Mouse (Mus musculus): Measurements from ENCODE around the gene Dtx3. TPM values are rescaled to one million over a fixed set of nuclear protein-coding genes. Genes with fewer than 3 reads are reported as not detected.
A peak's percentile ranks its signal among the peaks of the same experiment; 100 is the strongest.

The Dtx3 gene
- polyA plus RNA-seq, 1 experiment from 2014 or later, result 95.8 TPM

DNA sequence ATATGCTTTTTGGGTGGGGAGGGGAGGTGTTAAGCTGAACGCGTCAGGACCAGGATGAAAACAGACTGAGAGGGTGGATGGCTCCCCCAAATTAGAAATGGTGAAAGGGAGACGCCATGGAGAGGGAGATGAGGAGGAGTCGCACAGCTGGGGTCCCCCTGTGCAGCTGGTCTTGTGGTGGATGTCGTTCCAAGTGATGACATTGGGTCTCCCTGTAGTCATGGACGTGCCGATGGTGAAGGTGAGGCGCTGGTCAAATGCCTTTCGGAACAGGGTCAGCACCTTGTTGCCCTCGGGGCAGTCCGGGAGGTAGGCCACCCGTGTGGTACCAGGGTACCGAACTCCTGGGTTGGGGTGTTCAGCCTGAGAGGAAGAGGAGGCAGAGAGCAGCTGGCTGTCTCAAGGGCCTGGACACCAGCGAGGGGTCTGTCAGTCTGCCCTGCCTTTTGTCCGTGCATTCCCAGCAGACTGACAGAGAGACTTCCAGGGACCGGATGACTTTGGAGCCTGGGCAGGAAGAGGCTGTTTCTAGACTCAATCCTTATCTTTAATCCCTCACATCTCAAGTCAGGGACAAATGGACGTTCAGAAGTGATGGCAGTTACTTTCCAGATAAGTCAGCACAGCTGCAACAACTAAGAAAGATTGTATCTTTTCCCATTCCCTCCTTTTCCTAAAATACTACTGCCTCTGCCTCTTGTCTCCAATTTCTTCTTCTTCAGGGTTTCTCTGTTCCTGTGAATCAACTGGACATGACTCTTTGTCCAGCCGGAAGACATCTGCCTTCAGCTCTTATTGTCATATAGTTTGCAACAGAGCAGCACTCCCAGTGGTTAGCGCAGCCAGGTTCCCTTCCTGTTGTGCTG is 4.1 kb downstream of the Dtx3 start:
- Histone ChIP-seq H3K36me3 (ENCODE audit: control insufficient read depth, insufficient read depth, low read length) (peaks cover 21% of the 10 kb centered on the region), H3K27me3 (replicated peaks; ENCODE audit: control insufficient read depth, insufficient read depth, low read length) (no peaks in the 10 kb centered on the region), H3K4me3 (ENCODE audit: low read depth, low read length) (no peak overlapping the region), H3K27ac (ENCODE audit: low read depth) (no peak overlapping the region), H3K4me2 (ENCODE audit: low read length) (no peak overlapping the region), H3K9ac (ENCODE audit: low read length) (no peak overlapping the region), H3K4me1 (replicated peaks; ENCODE audit: control insufficient read depth, insufficient read depth, low read length) (peaks cover 20% of the 10 kb centered on the region), H3K9me3 (ENCODE audit: control insufficient read depth, low read length) (no peaks in the 10 kb centered on the region)
- 78% methylated on average over 19 of the region's 19 CpGs for WGBS
- ATAC-seq (replicated peaks; ENCODE audit: low FRiP score, low TSS enrichment, low read depth) (no peak), DNase-seq (ENCODE audit: low spot score) (no peak)

DNA sequence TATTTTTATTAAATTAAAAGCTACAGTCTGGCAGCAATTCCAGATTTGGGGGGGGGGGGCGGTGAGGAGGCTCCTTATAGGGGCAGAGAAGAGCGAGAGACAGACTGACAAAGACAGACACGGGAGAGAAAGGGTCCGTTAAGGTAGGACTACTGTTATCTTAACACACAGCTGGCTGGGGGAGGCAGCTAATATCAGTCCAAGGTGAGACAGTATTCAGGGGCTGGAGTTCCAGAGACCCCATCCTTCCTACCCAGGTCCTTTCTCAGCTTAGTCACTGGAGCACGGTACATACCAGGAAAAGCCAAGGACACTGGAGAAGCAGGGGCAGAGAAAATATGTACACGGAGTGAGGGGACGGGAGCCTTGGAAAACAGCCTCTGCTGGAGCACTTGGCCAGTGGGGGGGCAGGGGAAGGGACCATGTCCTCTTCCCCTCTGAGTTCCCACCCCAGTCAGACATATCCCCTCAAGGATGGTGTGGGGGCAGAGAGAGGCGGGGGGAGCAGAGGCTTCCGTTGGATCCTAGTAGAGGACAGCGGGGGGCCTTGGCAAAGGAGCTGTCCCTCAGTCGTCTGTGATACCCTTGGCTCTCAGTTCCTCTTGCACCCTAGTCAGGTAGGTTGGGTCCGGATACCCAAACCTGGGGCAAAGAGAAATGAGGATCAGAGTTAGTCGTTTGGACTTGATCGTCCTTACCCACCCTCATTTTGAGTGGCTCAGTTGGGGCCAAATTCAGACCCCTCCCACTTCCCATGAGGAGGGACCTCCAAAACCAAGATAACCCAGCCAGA is 4.9 kb downstream of the Dtx3 start:
- Histone ChIP-seq H3K36me3 (ENCODE audit: control insufficient read depth, insufficient read depth, low read length) (peaks cover 26% of the 10 kb centered on the region), H3K4me1 (replicated peaks; ENCODE audit: control insufficient read depth, insufficient read depth, low read length) (peaks cover 19% of the 10 kb centered on the region), H3K9ac (ENCODE audit: low read length) (no peak overlapping the region), H3K4me3 (ENCODE audit: low read depth, low read length) (peak overlapping the region; percentile 65), H3K9me3 (ENCODE audit: control insufficient read depth, low read length) (no peaks in the 10 kb centered on the region), H3K27me3 (replicated peaks; ENCODE audit: control insufficient read depth, insufficient read depth, low read length) (no peaks in the 10 kb centered on the region), H3K4me2 (ENCODE audit: low read length) (peak overlapping the region; percentile 94), H3K27ac (ENCODE audit: low read depth) (peak overlapping the region; percentile 81; the same call in 1 of the 2 replicates)
- no peak for ATAC-seq (replicated peaks; ENCODE audit: low FRiP score, low TSS enrichment, low read depth)
- WGBS, result 47% methylated on average over 14 of the region's 14 CpGs
- DNase-seq (ENCODE audit: low spot score), result peak; percentile 62

GRCm38 (mm10) chr10:127189651-127190381 is 5.7 kb downstream of the Dtx3 start, which contains the start of gene Arhgef25:
TSS of gene Arhgef25 (minus strand) at chr10:127190083.
- no peaks in the 10 kb centered on the region for H3K9me3 ChIP-seq (ENCODE audit: control insufficient read depth, low read length)
- H3K4me2 ChIP-seq (ENCODE audit: low read length), result peak within 1 kb of the TSS; percentile 94
- peaks cover 16% of the 10 kb centered on the region for H3K4me1 ChIP-seq (replicated peaks; ENCODE audit: control insufficient read depth, insufficient read depth, low read length)
- peaks cover 31% of the 10 kb centered on the region for H3K36me3 ChIP-seq (ENCODE audit: control insufficient read depth, insufficient read depth, low read length)
- peak within 1 kb of the TSS; percentile 81 for H3K27ac ChIP-seq (ENCODE audit: low read depth)
- peak within 1 kb of the TSS; percentile 65 for H3K4me3 ChIP-seq (ENCODE audit: low read depth, low read length)
- no peaks in the 10 kb centered on the region for H3K27me3 ChIP-seq (replicated peaks; ENCODE audit: control insufficient read depth, insufficient read depth, low read length)
- ATAC-seq (replicated peaks; ENCODE audit: low FRiP score, low TSS enrichment, low read depth) (no peak; the same call in 1 of the 2 replicates), DNase-seq (ENCODE audit: low spot score) (peak; percentile 80)
- WGBS, result 2% methylated on average over 35 of the region's 35 CpGs
- peak within 1 kb of the TSS; percentile 74 for H3K9ac ChIP-seq (ENCODE audit: low read length)

- Histone ChIP-seq H3K4me1 (replicated peaks; ENCODE audit: control insufficient read depth, insufficient read depth, low read length) (peaks cover 18% of the 10 kb centered on the region), H3K36me3 (ENCODE audit: control insufficient read depth, insufficient read depth, low read length) (peaks cover 31% of the 10 kb centered on the region), H3K27ac (ENCODE audit: low read depth) (peak overlapping the region; percentile 81), H3K4me3 (ENCODE audit: low read depth, low read length) (peak overlapping the region; percentile 65), H3K27me3 (replicated peaks; ENCODE audit: control insufficient read depth, insufficient read depth, low read length) (no peaks in the 10 kb centered on the region), H3K4me2 (ENCODE audit: low read length) (peak overlapping the region; percentile 94), H3K9ac (ENCODE audit: low read length) (peak overlapping the region; percentile 74), H3K9me3 (ENCODE audit: control insufficient read depth, low read length) (no peaks in the 10 kb centered on the region)
- ATAC-seq (replicated peaks; ENCODE audit: low FRiP score, low TSS enrichment, low read depth) (0 out of 2 replicates have a peak, but pooled peaks have one; percentile 2), DNase-seq (ENCODE audit: low spot score) (no peak)
- WGBS, result 1% methylated on average over 26 of the region's 26 CpGs
Measured at GRCm38 (mm10) chr10:127189116-127189650, 6.3 kb downstream of the Dtx3 start.

GRCm38 (mm10) chr10:127188465-127189115 is 6.9 kb downstream of the Dtx3 start:
- H3K9ac ChIP-seq (ENCODE audit: low read length), result peak overlapping the region; percentile 74
- H3K27ac ChIP-seq (ENCODE audit: low read depth), result peak overlapping the region; percentile 81
- under 1% methylated on average over 34 of the region's 46 CpGs for WGBS
- ATAC-seq (replicated peaks; ENCODE audit: low FRiP score, low TSS enrichment, low read depth) (peak; percentile 86), DNase-seq (ENCODE audit: low spot score) (peak; percentile 86)
- H3K4me1 ChIP-seq (replicated peaks; ENCODE audit: control insufficient read depth, insufficient read depth, low read length), result peaks cover 20% of the 10 kb centered on the region
- H3K27me3 ChIP-seq (replicated peaks; ENCODE audit: control insufficient read depth, insufficient read depth, low read length), result no peaks in the 10 kb centered on the region
- H3K36me3 ChIP-seq (ENCODE audit: control insufficient read depth, insufficient read depth, low read length), result peaks cover 31% of the 10 kb centered on the region
- H3K4me2 ChIP-seq (ENCODE audit: low read length), result peak overlapping the region; percentile 94
- H3K4me3 ChIP-seq (ENCODE audit: low read depth, low read length), result peak overlapping the region; percentile 65
- no peaks in the 10 kb centered on the region for H3K9me3 ChIP-seq (ENCODE audit: control insufficient read depth, low read length)

DNA sequence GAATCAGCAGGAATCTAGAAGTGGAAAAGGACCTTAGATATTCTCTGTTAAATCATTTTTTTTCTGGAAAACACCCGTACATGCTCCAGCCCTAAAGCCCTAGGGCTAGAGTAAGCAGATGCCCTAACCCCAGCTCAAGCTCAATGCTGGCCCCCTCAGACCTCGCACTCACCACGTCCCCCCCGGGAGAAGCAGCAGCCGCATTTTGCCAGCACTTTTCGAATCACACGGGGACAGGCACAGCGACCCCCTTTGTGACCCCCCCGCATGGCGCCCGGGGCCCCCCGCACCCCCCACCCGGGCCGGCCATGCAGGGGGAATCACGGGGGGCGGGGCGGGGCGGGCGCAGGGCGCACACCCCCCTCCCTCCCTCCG is 7.5 kb downstream of the Dtx3 start:
- DNase-seq (ENCODE audit: low spot score), result peak; percentile 53
- peak overlapping the region; percentile 81 for H3K27ac ChIP-seq (ENCODE audit: low read depth)
- peak overlapping the region; percentile 65 for H3K4me3 ChIP-seq (ENCODE audit: low read depth, low read length)
- H3K9me3 ChIP-seq (ENCODE audit: control insufficient read depth, low read length), result no peaks in the 10 kb centered on the region
- H3K9ac ChIP-seq (ENCODE audit: low read length), result peak overlapping the region; percentile 74
- H3K36me3 ChIP-seq (ENCODE audit: control insufficient read depth, insufficient read depth, low read length), result peaks cover 36% of the 10 kb centered on the region
- no peak for ATAC-seq (replicated peaks; ENCODE audit: low FRiP score, low TSS enrichment, low read depth)
- H3K4me2 ChIP-seq (ENCODE audit: low read length), result peak overlapping the region; percentile 94
- peaks cover 20% of the 10 kb centered on the region for H3K4me1 ChIP-seq (replicated peaks; ENCODE audit: control insufficient read depth, insufficient read depth, low read length)
- H3K27me3 ChIP-seq (replicated peaks; ENCODE audit: control insufficient read depth, insufficient read depth, low read length), result no peaks in the 10 kb centered on the region
- 2% methylated on average over 19 of the region's 21 CpGs for WGBS

DNA sequence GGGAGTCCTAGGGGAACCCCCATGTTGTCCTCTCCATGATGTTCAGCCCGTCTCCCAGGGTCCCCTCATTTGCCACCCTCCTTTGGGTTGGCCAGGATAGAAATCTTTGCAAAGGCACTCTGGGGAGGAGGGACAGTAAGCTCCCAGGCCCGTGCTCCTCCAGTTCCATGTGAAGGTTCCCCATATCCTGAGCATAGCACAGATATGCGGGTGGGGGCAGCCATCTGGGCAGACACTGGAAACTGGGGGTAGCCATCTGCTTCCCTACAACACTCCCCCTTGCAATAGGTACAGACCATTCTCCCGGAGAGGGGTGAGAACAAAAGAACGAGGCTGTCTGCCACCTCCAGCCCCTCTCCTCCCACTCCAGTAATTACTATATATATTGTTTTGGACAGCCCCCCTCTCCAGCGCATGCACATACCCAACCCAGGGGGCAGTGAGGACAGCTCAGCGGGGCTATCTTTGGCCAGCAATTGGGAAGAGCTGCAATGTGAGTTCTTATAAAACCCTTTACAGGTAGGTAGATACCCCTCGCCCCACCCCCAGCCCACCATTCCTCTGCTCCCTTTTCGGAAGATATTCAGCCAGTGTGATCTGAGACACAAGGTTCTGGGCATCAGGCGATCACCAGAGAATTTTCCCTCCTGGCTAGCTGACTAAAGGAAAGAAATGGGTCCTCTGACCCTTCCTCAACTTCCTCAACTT is 8.0 kb downstream of the Dtx3 start:
- peak; percentile 51 for DNase-seq (ENCODE audit: low spot score)
- Histone ChIP-seq H3K27ac (ENCODE audit: low read depth) (no peak overlapping the region), H3K4me2 (ENCODE audit: low read length) (peak overlapping the region; percentile 94), H3K4me1 (replicated peaks; ENCODE audit: control insufficient read depth, insufficient read depth, low read length) (peaks cover 20% of the 10 kb centered on the region), H3K27me3 (replicated peaks; ENCODE audit: control insufficient read depth, insufficient read depth, low read length) (no peaks in the 10 kb centered on the region), H3K9me3 (ENCODE audit: control insufficient read depth, low read length) (no peaks in the 10 kb centered on the region), H3K36me3 (ENCODE audit: control insufficient read depth, insufficient read depth, low read length) (peaks cover 40% of the 10 kb centered on the region), H3K9ac (ENCODE audit: low read length) (peak overlapping the region; percentile 74; the same call in 1 of the 2 replicates), H3K4me3 (ENCODE audit: low read depth, low read length) (peak overlapping the region; percentile 65)
- 43% methylated on average over 10 of the region's 10 CpGs for WGBS
- no peak for ATAC-seq (replicated peaks; ENCODE audit: low FRiP score, low TSS enrichment, low read depth)
